Mouse (Mus musculus) ES-Bruce4 (cell line): Measurements from ENCODE around the gene Rsrp1.

Experiments
- CTCF ChIP-seq: IDR thresholded peaks from one replicate; pipeline ENCODE4 v1.8.1; 2011; ENCODE audit warnings: low read depth, low read length
- EP300 ChIP-seq: IDR thresholded peaks from 2 replicates; pipeline ENCODE4 v1.6.1; 2011; ENCODE audit warnings: low read depth, low read length; ENCODE audit not compliant: insufficient read depth
- POLR2A ChIP-seq: IDR thresholded peaks from one replicate; pipeline ENCODE4 v1.8.1; 2011; ENCODE audit warnings: low read length; ENCODE audit not compliant: insufficient read depth

- TF ChIP-seq CTCF, result no peak
- TF ChIP-seq POLR2A, result no peak
- TF ChIP-seq EP300, result no peak
These were observed 8.0 kb upstream of the Rsrp1 start for GRCm38 (mm10) chr4:134915223-134916050.
